Mouse (Mus musculus) brain, embryonic 14.5 days (tissue): ENCODE data around the gene Mmd2.

Source experiments
- CTCF ChIP-seq: fragments of 200-500 bp; IDR thresholded peaks from 2 replicates; pipeline ENCODE4 v1.5.1; 2012; ENCODE audit warnings: inconsistent platforms, mild to moderate bottlenecking, moderate library complexity, borderline replicate concordance; ENCODE audit not compliant: insufficient read depth, insufficient read length; ENCODE audit errors: extremely low read depth
- POLR2A ChIP-seq: fragments of 200-500 bp; IDR thresholded peaks from 2 replicates; pipeline ENCODE4 v1.6.1; 2012; ENCODE audit warnings: mild to moderate bottlenecking, inconsistent platforms, borderline replicate concordance; ENCODE audit not compliant: poor library complexity, insufficient read depth, insufficient read length, severe bottlenecking; ENCODE audit errors: extremely low read depth

- no peak for TF ChIP-seq POLR2A
- TF ChIP-seq CTCF, result no peak
These were observed 89.6 kb downstream of the Mmd2 start for GRCm38 (mm10) chr5:142518973-142519372.
